Mouse (Mus musculus) frontal cortex, adult (tissue): Measurements from ENCODE around the gene Prp2.
"Not testable (repeated sequence)": the region's sequence is repeated elsewhere in the genome, so short reads cannot be mapped to it uniquely, and the experiment has no call there.

Experiments
- ATAC-seq: cut with Nextera tagmentation; 2 replicates; pipeline ENCODE4 v1.9.2; 2017; ENCODE audit warnings: mild to moderate bottlenecking, moderate library complexity, mixed read lengths; ENCODE audit not compliant: low TSS enrichment

Gene Prp2

GRCm38 (mm10) chr6:132595613-132596012 lies at the start of gene Prp2:
Prp2 (plus strand) TSS chr6:132595913.
- not testable (repeated sequence) for ATAC-seq

- not testable (repeated sequence) for ATAC-seq
Measured at GRCm38 (mm10) chr6:132569509-132569908, 26.2 kb upstream of the Prp2 start, which contains the start of gene Prh1. Prh1 (plus strand) TSS chr6:132569809.

- ATAC-seq: no peak; the same call in 1 of the 2 replicates
Measured at GRCm38 (mm10) chr6:132649399-132649798, 53.7 kb downstream of the Prp2 start.
